Comparison of ENCODE assay signal across 19 mouse cellular contexts in genomic region chrX:162427698-162428097, GRCm38 (mm10).
DNase-seq lines count a peak whose midpoint lies in the region; ATAC-seq and TF ChIP-seq lines count a peak whose summit lies in the region.
"Had no signal": no experiment of that assay in that cellular context is flagged by ENCODE, and none has a peak within 500 bp of the region (broad histone marks: within the 10 kb centered on the region; RNA-seq: fewer than 3 reads in every experiment).

No protein-coding gene starts in this region.

- no peaks in the 10 kb centered on the region for H3K36me3 ChIP-seq in kidney, adult 2 months (ENCODE audit: control insufficient read depth, insufficient read depth, low read length)
- H3K36me3 ChIP-seq in kidney, embryonic 15.5 days = no peaks in the 10 kb centered on the region
- no peaks in the 10 kb centered on the region for H3K36me3 ChIP-seq in hindbrain, postnatal 0 days (ENCODE audit: insufficient read depth, low read length)
- H3K36me3 ChIP-seq: embryonic facial prominence, embryonic 12.5 days; heart, embryonic 15.5 days; hindbrain, embryonic 13.5 days; intestine, embryonic 15.5 days had no signal

- TF ChIP-seq CTCF in kidney, adult 2 months (conservative IDR thresholded peaks at IDR 0.05; ENCODE audit: insufficient read depth, insufficient read length, low read depth, low read length) = no peak
- TF ChIP-seq CTCF in hindbrain, postnatal 0 days (IDR thresholded peaks at IDR 0.05; ENCODE audit: low read depth) = no peak

- H3K4me1 ChIP-seq in kidney, adult 2 months (ENCODE audit: control insufficient read depth, insufficient read depth, low read length) = no peaks in the 10 kb centered on the region
- H3K4me1 ChIP-seq in kidney, embryonic 15.5 days = no peaks in the 10 kb centered on the region
- no peaks in the 10 kb centered on the region for H3K4me1 ChIP-seq in hindbrain, postnatal 0 days (ENCODE audit: insufficient read depth, low read length)
- H3K4me1 ChIP-seq: embryonic facial prominence, embryonic 12.5 days; forebrain, embryonic 13.5 days; heart, embryonic 15.5 days; hindbrain, embryonic 13.5 days; intestine, embryonic 15.5 days had no signal

- DNase-seq in kidney, adult 2 months = peak; percentile 8
- DNase-seq in cerebellum, adult 8-10 months = peak; percentile 4
- peak; percentile 4 to 61 for DNase-seq in cerebellum, postnatal 14 days
- no peak for DNase-seq in hindbrain, postnatal 0 days (ENCODE audit: low spot score)
- DNase-seq in thymus, postnatal 14 days = no peak
- no peak for DNase-seq in lung, postnatal 25 days (ENCODE audit: low spot score)
- DNase-seq: adrenal gland, adult 8-10 months; adrenal gland, postnatal 36 days; forebrain, postnatal 0 days; heart, adult 18-20 months; heart, postnatal 14 days; kidney, adult 18-20 months had no signal

- no peak overlapping the region for H3K9ac ChIP-seq in kidney, embryonic 15.5 days
- no peak overlapping the region for H3K9ac ChIP-seq in hindbrain, postnatal 0 days (replicated peaks; ENCODE audit: low read length)
- H3K9ac ChIP-seq: embryonic facial prominence, embryonic 12.5 days; forebrain, embryonic 13.5 days; forebrain, postnatal 0 days; heart, embryonic 15.5 days; hindbrain, embryonic 13.5 days; intestine, embryonic 15.5 days had no signal

- WGBS in kidney, adult 2 months = 56% methylated on average over 2 of the region's 3 CpGs
- 57% methylated on average over 2 of the region's 3 CpGs for WGBS in kidney, embryonic 15.5 days
- WGBS in hindbrain, postnatal 0 days = 64% methylated on average over 2 of the region's 3 CpGs

- H3K9me3 ChIP-seq in kidney, embryonic 15.5 days (replicated peaks) = no peaks in the 10 kb centered on the region
- H3K9me3 ChIP-seq in hindbrain, postnatal 0 days (ENCODE audit: low read length) = no peaks in the 10 kb centered on the region
- H3K9me3 ChIP-seq: embryonic facial prominence, embryonic 12.5 days; forebrain, embryonic 13.5 days; heart, embryonic 15.5 days; hindbrain, embryonic 13.5 days; intestine, embryonic 15.5 days had no signal

- no peak for ATAC-seq in kidney, embryonic 15.5 days (replicated peaks; ENCODE audit: low FRiP score)
- ATAC-seq in hindbrain, postnatal 0 days = no peak
- ATAC-seq: forebrain, embryonic 13.5 days; forebrain, postnatal 0 days; intestine, embryonic 15.5 days had no signal

- no peak for TF ChIP-seq POLR2A in kidney, adult 2 months (IDR thresholded peaks at IDR 0.05; ENCODE audit: low read depth, low read length)

- H3K4me3 ChIP-seq in kidney, adult 2 months (ENCODE audit: insufficient read depth, low read depth, low read length) = no peak overlapping the region
- no peak overlapping the region for H3K4me3 ChIP-seq in kidney, embryonic 15.5 days (replicated peaks)
- H3K4me3 ChIP-seq in hindbrain, postnatal 0 days (ENCODE audit: low read length) = no peak overlapping the region
- H3K4me3 ChIP-seq: embryonic facial prominence, embryonic 12.5 days; forebrain, embryonic 13.5 days; heart, embryonic 15.5 days; hindbrain, embryonic 13.5 days; intestine, embryonic 15.5 days had no signal

- H3K27ac ChIP-seq in kidney, adult 2 months (ENCODE audit: insufficient read depth, low read depth, low read length) = no peak overlapping the region
- no peak overlapping the region for H3K27ac ChIP-seq in kidney, embryonic 15.5 days
- no peak overlapping the region for H3K27ac ChIP-seq in hindbrain, postnatal 0 days
- H3K27ac ChIP-seq: embryonic facial prominence, embryonic 12.5 days; forebrain, embryonic 13.5 days; heart, embryonic 15.5 days; hindbrain, embryonic 13.5 days; intestine, embryonic 15.5 days had no signal

- no peak overlapping the region for H3K4me2 ChIP-seq in kidney, embryonic 15.5 days
- H3K4me2 ChIP-seq in hindbrain, postnatal 0 days (ENCODE audit: low read depth, low read length) = no peak overlapping the region
- H3K4me2 ChIP-seq: embryonic facial prominence, embryonic 12.5 days; forebrain, embryonic 13.5 days; heart, embryonic 11.5 days; heart, embryonic 15.5 days; hindbrain, embryonic 13.5 days; intestine, embryonic 15.5 days had no signal

- no peaks in the 10 kb centered on the region for H3K27me3 ChIP-seq in kidney, adult 2 months (replicated peaks; ENCODE audit: control insufficient read depth, insufficient read depth, low read length)
- peaks cover 6% of the 10 kb centered on the region for H3K27me3 ChIP-seq in kidney, embryonic 15.5 days
- no peaks in the 10 kb centered on the region for H3K27me3 ChIP-seq in hindbrain, postnatal 0 days (ENCODE audit: insufficient read depth, low read length)
- H3K27me3 ChIP-seq: embryonic facial prominence, embryonic 12.5 days; forebrain, embryonic 13.5 days; heart, embryonic 15.5 days; intestine, embryonic 15.5 days had no signal

Comparison
In these comparisons a context has a peak if more than half of its experiments do, and no peak if none do; other contexts are left out.
1. DNase-seq: peak in kidney, adult 2 months (single experiment), cerebellum, adult 8-10 months (single experiment) and cerebellum, postnatal 14 days (2 of 2); none in hindbrain, postnatal 0 days (single experiment), thymus, postnatal 14 days (single experiment) and lung, postnatal 25 days (single experiment).